12 mouse cellular contexts compared by ENCODE assay signal in the genomic region with DNA sequence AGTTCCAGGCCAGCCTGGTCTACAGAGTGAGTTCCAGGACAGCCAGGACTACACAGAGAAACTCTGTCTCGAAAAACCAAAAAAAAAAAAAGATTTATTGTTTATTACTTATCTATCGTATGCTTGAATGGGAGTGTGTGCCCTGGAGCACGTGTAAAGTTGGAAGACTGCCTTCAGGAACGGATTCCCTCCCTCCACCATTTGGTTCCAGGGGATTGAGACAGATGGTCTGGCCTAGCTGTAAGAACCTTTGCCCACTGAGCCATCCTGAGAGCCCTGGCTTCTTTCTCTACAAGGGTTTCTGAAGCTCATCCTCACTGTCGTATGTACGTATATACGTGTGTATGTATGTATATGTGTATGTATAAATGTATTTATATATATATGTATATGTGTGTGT.
"Had no signal": no experiment of that assay in that cellular context is flagged by ENCODE, and none has a peak within 500 bp of the region (broad histone marks: within the 10 kb centered on the region; RNA-seq: fewer than 3 reads in every experiment).

No protein-coding gene starts in this region.

- DNase-seq: kidney, postnatal 25 days; layer of hippocampus, postnatal 36 days; lung, adult 2 months; lung, postnatal 36 days had no signal

- H3K27me3 ChIP-seq: midbrain, embryonic 13.5 days; neural tube, embryonic 15.5 days had no signal

- H3K36me3 ChIP-seq: kidney, embryonic 15.5 days; limb, embryonic 13.5 days; liver, embryonic 15.5 days; midbrain, embryonic 13.5 days; neural tube, embryonic 15.5 days had no signal

- H3K27ac ChIP-seq: kidney, embryonic 15.5 days; limb, embryonic 13.5 days; liver, embryonic 15.5 days; midbrain, embryonic 13.5 days; neural tube, embryonic 15.5 days had no signal

- ATAC-seq: lung, postnatal 0 days; midbrain, embryonic 13.5 days had no signal

- H3K9ac ChIP-seq: kidney, embryonic 15.5 days; limb, embryonic 13.5 days; liver, embryonic 15.5 days; midbrain, embryonic 13.5 days; neural tube, embryonic 15.5 days had no signal

- H3K4me3 ChIP-seq: kidney, embryonic 15.5 days; limb, embryonic 13.5 days; liver, embryonic 15.5 days; midbrain, embryonic 13.5 days; myocyte; neural tube, embryonic 15.5 days had no signal

- H3K9me3 ChIP-seq: kidney, embryonic 15.5 days; limb, embryonic 13.5 days; liver, embryonic 15.5 days; midbrain, embryonic 13.5 days; neural tube, embryonic 15.5 days had no signal

- H3K4me2 ChIP-seq: kidney, embryonic 15.5 days; limb, embryonic 13.5 days; liver, embryonic 11.5 days; liver, embryonic 15.5 days; midbrain, embryonic 13.5 days; neural tube, embryonic 15.5 days had no signal
